Mouse (Mus musculus) forebrain, embryonic 13.5 days (tissue): Measurements from ENCODE around the gene Mgat5. TPM values are rescaled to one million over a fixed set of nuclear protein-coding genes. Genes with fewer than 3 reads are reported as not detected.

Experiments used
- ATAC-seq: fragments of 200-750 bp; cut with Nextera tagmentation; 2 replicates; pipeline ENCODE4 v1.8.0; 2017
- H3K27ac ChIP-seq: fragments of 300-500 bp; sonication (generic); 2 replicates; pipeline ENCODE4 v1.5.1; 2015; ENCODE audit warnings: inconsistent platforms, mild to moderate bottlenecking, moderate library complexity
- H3K27me3 ChIP-seq: fragments of 300-500 bp; sonication (generic); 2 replicates; pipeline ENCODE4 v1.6.1; 2015; ENCODE audit warnings: mild to moderate bottlenecking, inconsistent platforms
- H3K36me3 ChIP-seq: fragments of 300-500 bp; sonication (generic); 2 replicates; pipeline ENCODE4 v1.6.1; 2015; ENCODE audit warnings: mild to moderate bottlenecking, inconsistent platforms; ENCODE audit not compliant: poor library complexity, severe bottlenecking
- H3K4me1 ChIP-seq: fragments of 300-500 bp; sonication (generic); 2 replicates; pipeline ENCODE4 v1.6.1; 2015; ENCODE audit warnings: inconsistent platforms
- H3K4me2 ChIP-seq: fragments of 300-500 bp; sonication (generic); 2 replicates; pipeline ENCODE4 v1.6.1; 2015; ENCODE audit warnings: inconsistent platforms, mild to moderate bottlenecking, moderate library complexity
- H3K4me3 ChIP-seq: fragments of 300-500 bp; sonication (generic); 2 replicates; pipeline ENCODE4 v1.5.1; 2015; ENCODE audit warnings: mild to moderate bottlenecking, inconsistent platforms
- H3K9ac ChIP-seq: fragments of 300-500 bp; sonication (generic); 2 replicates; pipeline ENCODE4 v1.6.1; 2015; ENCODE audit warnings: mild to moderate bottlenecking, inconsistent platforms
- H3K9me3 ChIP-seq: fragments of 300-500 bp; sonication (generic); replicated peaks from 2 replicates; pipeline ENCODE4 v1.6.1; 2016; ENCODE audit warnings: inconsistent platforms
- WGBS: fragments of 180-500 bp; shearing (Covaris S2); methylation state at CpG from one replicate; pipeline ENCODE4 v1.1.7; 2015; 5-methylcytosine and 5-hydroxymethylcytosine counted together
- polyA plus RNA-seq: library from polyadenylated mRNA; unstranded; fragments of >200 nt; fragmentation: Nextera tagmentation; extraction: Ambion mirVana; gene quantifications from 2 replicates; pipeline ENCODE4 v1.2.1, GENCODE M21; 2015

Mgat5 gene
- polyA plus RNA-seq, 1 experiment from 2014 or later: 8.9 TPM

- 93% methylated on average over 1 of the region's 1 CpGs for WGBS
- no peaks in the 10 kb centered on the region for H3K4me1 ChIP-seq
- H3K27ac ChIP-seq: no peak overlapping the region
- H3K4me2 ChIP-seq: no peak overlapping the region
- no peaks in the 10 kb centered on the region for H3K36me3 ChIP-seq
- H3K9me3 ChIP-seq: no peaks in the 10 kb centered on the region
- no peak overlapping the region for H3K9ac ChIP-seq
- no peaks in the 10 kb centered on the region for H3K27me3 ChIP-seq
- no peak for ATAC-seq
- no peak overlapping the region for H3K4me3 ChIP-seq
These were observed 95.0 kb downstream of the Mgat5 start for GRCm38 (mm10) chr1:127299774-127300173.

DNA sequence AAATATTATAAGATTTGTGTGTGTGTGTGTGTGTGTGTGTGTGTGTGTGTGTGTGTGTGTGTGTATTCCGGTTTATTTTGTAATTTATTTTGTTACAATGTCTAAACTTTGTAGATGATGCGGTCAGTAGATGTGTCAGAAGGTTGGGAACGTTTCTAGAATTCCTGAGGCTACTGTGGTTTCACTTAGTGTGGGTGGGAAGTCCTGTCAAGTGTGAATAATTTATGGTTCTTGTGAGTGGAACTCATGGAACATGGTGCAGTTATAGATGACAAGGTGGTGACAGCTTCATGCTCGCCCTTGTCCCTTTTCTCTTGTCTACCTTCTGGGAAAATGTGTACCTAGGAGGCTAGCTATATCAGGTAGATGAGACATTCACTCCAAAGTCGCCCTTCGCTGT, 96.2 kb downstream of the Mgat5 start:
- Histone ChIP-seq H3K4me1 (no peaks in the 10 kb centered on the region), H3K4me3 (no peak overlapping the region), H3K27me3 (no peaks in the 10 kb centered on the region), H3K9me3 (no peaks in the 10 kb centered on the region), H3K4me2 (no peak overlapping the region), H3K9ac (no peak overlapping the region), H3K36me3 (no peaks in the 10 kb centered on the region), H3K27ac (no peak overlapping the region)
- no peak for ATAC-seq
- 97% methylated on average over 6 of the region's 6 CpGs for WGBS

- no peak overlapping the region for H3K9ac ChIP-seq
- H3K27ac ChIP-seq: no peak overlapping the region
- H3K9me3 ChIP-seq: no peaks in the 10 kb centered on the region
- no peaks in the 10 kb centered on the region for H3K27me3 ChIP-seq
- 100% methylated on average over 2 of the region's 2 CpGs for WGBS
- H3K4me3 ChIP-seq: no peak overlapping the region
- no peak overlapping the region for H3K4me2 ChIP-seq
- peaks cover 9% of the 10 kb centered on the region; the same call in 1 of the 2 replicates for H3K36me3 ChIP-seq
- ATAC-seq: no peak
- H3K4me1 ChIP-seq: no peaks in the 10 kb centered on the region
These were observed 97.8 kb downstream of the Mgat5 start for GRCm38 (mm10) chr1:127302620-127303019.

DNA sequence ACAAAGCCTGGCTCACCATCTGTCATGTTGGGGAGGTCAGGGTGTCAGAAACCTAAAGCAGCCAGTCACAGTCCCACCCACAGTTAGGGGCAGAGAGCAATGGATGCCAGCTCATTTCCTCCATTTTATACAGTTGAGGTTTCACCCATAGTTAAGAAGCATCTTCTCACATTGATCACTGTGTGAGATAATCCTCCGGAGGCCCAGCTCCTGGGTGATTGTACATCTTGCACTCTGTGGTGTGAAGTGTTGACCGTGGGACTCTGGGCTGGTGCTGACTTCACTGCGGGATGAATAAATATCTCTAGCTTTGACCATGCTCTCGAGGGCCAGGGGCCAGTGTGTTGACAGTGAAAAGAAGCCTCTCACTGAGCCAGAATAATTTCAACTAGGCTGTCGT, 99.0 kb downstream of the Mgat5 start:
- Histone ChIP-seq H3K4me3 (no peak overlapping the region), H3K4me2 (no peak overlapping the region), H3K9ac (no peak overlapping the region), H3K36me3 (peaks cover 9% of the 10 kb centered on the region; the same call in 1 of the 2 replicates), H3K4me1 (no peaks in the 10 kb centered on the region), H3K27me3 (no peaks in the 10 kb centered on the region), H3K27ac (no peak overlapping the region), H3K9me3 (no peaks in the 10 kb centered on the region)
- WGBS: 75% methylated on average over 5 of the region's 5 CpGs
- ATAC-seq: no peak

- Histone ChIP-seq H3K4me3 (no peak overlapping the region), H3K9me3 (no peaks in the 10 kb centered on the region), H3K27ac (no peak overlapping the region), H3K36me3 (peaks cover 9% of the 10 kb centered on the region; the same call in 1 of the 2 replicates), H3K4me1 (no peaks in the 10 kb centered on the region), H3K9ac (no peak overlapping the region), H3K4me2 (no peak overlapping the region), H3K27me3 (no peaks in the 10 kb centered on the region)
- 98% methylated on average over 2 of the region's 2 CpGs for WGBS
- no peak for ATAC-seq
These were observed 99.5 kb downstream of the Mgat5 start for GRCm38 (mm10) chr1:127304281-127304680.

- Histone ChIP-seq H3K4me2 (no peak overlapping the region), H3K27ac (no peak overlapping the region), H3K4me3 (no peak overlapping the region), H3K27me3 (no peaks in the 10 kb centered on the region), H3K4me1 (no peaks in the 10 kb centered on the region), H3K9me3 (no peaks in the 10 kb centered on the region), H3K9ac (no peak overlapping the region), H3K36me3 (peaks cover 9% of the 10 kb centered on the region; the same call in 1 of the 2 replicates)
- ATAC-seq: no peak
- 80% methylated on average over 2 of the region's 2 CpGs for WGBS
These were observed 100.8 kb downstream of the Mgat5 start for GRCm38 (mm10) chr1:127305582-127305981.

GRCm38 (mm10) chr1:127306024-127306771, 101.4 kb downstream of the Mgat5 start:
- H3K27me3 ChIP-seq: no peaks in the 10 kb centered on the region
- no peaks in the 10 kb centered on the region for H3K9me3 ChIP-seq
- no peak overlapping the region for H3K27ac ChIP-seq
- H3K4me3 ChIP-seq: no peak overlapping the region
- H3K4me2 ChIP-seq: no peak overlapping the region
- H3K36me3 ChIP-seq: peaks cover 9% of the 10 kb centered on the region; the same call in 1 of the 2 replicates
- ATAC-seq: no peak
- no peak overlapping the region for H3K9ac ChIP-seq
- 88% methylated on average over 20 of the region's 20 CpGs for WGBS
- H3K4me1 ChIP-seq: no peaks in the 10 kb centered on the region

GRCm38 (mm10) chr1:127307361-127307760, 102.5 kb downstream of the Mgat5 start:
- no peak for ATAC-seq
- Histone ChIP-seq H3K9me3 (no peaks in the 10 kb centered on the region), H3K9ac (no peak overlapping the region), H3K4me1 (no peaks in the 10 kb centered on the region), H3K27ac (no peak overlapping the region), H3K4me3 (no peak overlapping the region), H3K27me3 (no peaks in the 10 kb centered on the region), H3K4me2 (no peak overlapping the region), H3K36me3 (peaks cover 9% of the 10 kb centered on the region; the same call in 1 of the 2 replicates)
- 87% methylated on average over 4 of the region's 4 CpGs for WGBS

DNA sequence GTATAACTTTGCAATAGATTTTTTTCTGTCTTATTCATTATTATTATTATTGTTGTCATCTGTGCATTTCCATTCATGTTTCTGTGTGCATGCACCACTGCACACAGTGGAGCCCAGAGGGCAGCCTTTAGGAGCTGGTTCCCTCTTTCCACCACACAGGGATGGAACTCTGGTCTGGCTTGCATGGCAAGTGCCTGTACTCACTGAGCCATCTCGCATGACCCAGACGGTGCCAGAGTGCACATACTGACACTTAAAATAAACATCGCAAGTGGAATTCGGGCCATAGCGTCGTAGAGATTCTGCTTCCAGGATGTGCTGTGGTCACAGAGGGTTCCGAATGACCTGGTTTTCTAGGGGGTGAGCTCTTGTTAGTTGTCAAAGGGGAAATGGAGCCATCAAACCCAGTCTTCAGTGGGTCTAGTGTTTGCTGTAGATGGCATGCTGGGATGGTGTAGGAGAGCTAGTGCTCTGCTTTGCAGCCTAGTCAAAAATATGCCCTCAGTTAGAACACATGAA, 103.5 kb downstream of the Mgat5 start:
- Histone ChIP-seq H3K9ac (no peak overlapping the region), H3K27me3 (no peaks in the 10 kb centered on the region), H3K27ac (no peak overlapping the region), H3K36me3 (peaks cover 9% of the 10 kb centered on the region; the same call in 1 of the 2 replicates), H3K4me1 (no peaks in the 10 kb centered on the region), H3K4me3 (no peak overlapping the region), H3K9me3 (no peaks in the 10 kb centered on the region), H3K4me2 (no peak overlapping the region)
- 95% methylated on average over 7 of the region's 7 CpGs for WGBS
- no peak for ATAC-seq

- no peak overlapping the region for H3K9ac ChIP-seq
- H3K9me3 ChIP-seq: no peaks in the 10 kb centered on the region
- H3K27me3 ChIP-seq: no peaks in the 10 kb centered on the region
- no peak for ATAC-seq
- H3K4me1 ChIP-seq: no peaks in the 10 kb centered on the region
- no peak overlapping the region for H3K27ac ChIP-seq
- no peak overlapping the region for H3K4me3 ChIP-seq
- H3K4me2 ChIP-seq: no peak overlapping the region
- 93% methylated on average over 13 of the region's 13 CpGs for WGBS
- peaks cover 9% of the 10 kb centered on the region; the same call in 1 of the 2 replicates for H3K36me3 ChIP-seq
These were observed 104.3 kb downstream of the Mgat5 start for GRCm38 (mm10) chr1:127308989-127309701.

DNA sequence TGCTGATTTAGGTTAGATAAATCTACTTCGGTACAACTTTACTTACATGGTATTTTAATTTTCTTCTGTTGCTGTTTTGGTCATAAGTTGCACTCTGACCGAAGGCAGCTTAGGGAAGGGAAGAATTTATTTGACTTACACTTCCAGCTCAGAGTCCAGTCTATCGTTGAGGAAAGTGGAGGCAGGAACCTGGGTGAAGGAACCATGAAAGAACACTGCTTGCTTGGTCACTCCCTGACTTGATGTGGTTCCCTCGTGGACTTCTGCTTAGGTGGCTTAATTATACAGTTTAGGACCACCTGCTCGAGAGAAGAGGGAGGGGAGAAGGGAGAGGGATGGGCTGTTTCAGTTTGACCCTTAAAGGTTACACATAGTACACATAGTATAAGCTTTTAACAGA, 105.2 kb downstream of the Mgat5 start:
- H3K4me3 ChIP-seq: no peak overlapping the region
- no peaks in the 10 kb centered on the region for H3K4me1 ChIP-seq
- H3K27ac ChIP-seq: no peak overlapping the region
- H3K4me2 ChIP-seq: no peak overlapping the region
- no peak for ATAC-seq
- H3K27me3 ChIP-seq: no peaks in the 10 kb centered on the region
- WGBS: 80% methylated on average over 5 of the region's 5 CpGs
- H3K36me3 ChIP-seq: peaks cover 9% of the 10 kb centered on the region; the same call in 1 of the 2 replicates
- no peaks in the 10 kb centered on the region for H3K9me3 ChIP-seq
- H3K9ac ChIP-seq: no peak overlapping the region

DNA sequence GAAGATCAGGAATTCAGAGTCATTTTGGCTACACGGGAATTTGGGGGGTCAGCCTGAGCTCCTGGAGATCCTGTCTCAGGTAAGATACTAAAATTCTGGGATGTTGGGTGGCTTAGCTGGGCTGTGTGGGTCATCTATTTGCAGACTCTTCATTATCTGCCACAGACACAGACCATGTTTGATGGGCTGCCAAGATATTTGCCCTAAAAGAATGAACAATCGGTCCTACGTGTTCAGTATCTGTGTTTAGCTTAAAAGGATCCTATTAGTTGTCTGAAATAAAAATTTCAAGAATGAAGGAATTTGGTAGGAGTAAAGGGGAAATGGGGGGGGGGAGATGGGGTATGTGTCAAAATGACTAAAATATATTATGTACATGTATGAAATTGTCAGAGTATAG, 105.9 kb downstream of the Mgat5 start:
- Histone ChIP-seq H3K27me3 (no peaks in the 10 kb centered on the region), H3K4me3 (no peak overlapping the region), H3K36me3 (peaks cover 9% of the 10 kb centered on the region; the same call in 1 of the 2 replicates), H3K4me1 (no peaks in the 10 kb centered on the region), H3K27ac (no peak overlapping the region), H3K9ac (no peak overlapping the region), H3K4me2 (no peak overlapping the region), H3K9me3 (no peaks in the 10 kb centered on the region)
- 77% methylated on average over 3 of the region's 3 CpGs for WGBS
- ATAC-seq: no peak
